8 mouse cellular contexts compared by ENCODE assay signal in genomic region chr4:32799966-32800576, GRCm38 (mm10). TPM values are rescaled to one million over a fixed set of nuclear protein-coding genes. Genes with fewer than 3 reads are reported as not detected.
DNase-seq lines count a peak whose midpoint lies in the region; ATAC-seq and TF ChIP-seq lines count a peak whose summit lies in the region.

Lyrm2 (plus strand) TSS chr4:32800253.

- H3K4me1 ChIP-seq in hindbrain, postnatal 0 days (ENCODE audit: insufficient read depth, low read length): peaks cover 7% of the 10 kb centered on the region; the same call in 1 of the 2 replicates
- peaks cover 18% of the 10 kb centered on the region for H3K4me1 ChIP-seq in megakaryocyte, embryonic 14.5 days

- peak within 1 kb of the TSS; percentile 75 for H3K4me2 ChIP-seq in hindbrain, postnatal 0 days (ENCODE audit: low read depth, low read length)

- peak; percentile 91 for DNase-seq in ZHBTc4 (ENCODE audit: low read depth, low spot score)
- DNase-seq in cerebellum, postnatal 4 days (ENCODE audit: low spot score in 2 of 2): peak; percentile 52 to 82
- DNase-seq in gastrocnemius, adult 2 months: peak; percentile 84
- peak; percentile 89 for DNase-seq in hindbrain, postnatal 0 days (ENCODE audit: low spot score)
- peak; percentile 66 to 67 for DNase-seq in left cerebral cortex, adult 8-10 months (ENCODE audit: low spot score in 2 of 2)
- peak; percentile 88 to 89 for DNase-seq in right cerebral cortex, postnatal 10 days (ENCODE audit: low spot score in 2 of 2)
- DNase-seq in urinary bladder, postnatal 4 days (ENCODE audit: low spot score in 2 of 2): peak; percentile 71 to 79

- TF ChIP-seq CTCF in gastrocnemius, adult 2 months (IDR thresholded peaks at IDR 0.05): no peak
- TF ChIP-seq CTCF in hindbrain, postnatal 0 days (IDR thresholded peaks at IDR 0.05; ENCODE audit: low read depth): no peak

- no peaks in the 10 kb centered on the region for H3K36me3 ChIP-seq in hindbrain, postnatal 0 days (ENCODE audit: insufficient read depth, low read length)
- peaks cover 2% of the 10 kb centered on the region for H3K36me3 ChIP-seq in megakaryocyte, embryonic 14.5 days (replicated peaks; ENCODE audit: low read length)

- no peaks in the 10 kb centered on the region for H3K9me3 ChIP-seq in hindbrain, postnatal 0 days (ENCODE audit: low read length)
- H3K9me3 ChIP-seq in megakaryocyte, embryonic 14.5 days: no peaks in the 10 kb centered on the region

- H3K27me3 ChIP-seq in hindbrain, postnatal 0 days (ENCODE audit: insufficient read depth, low read length): no peaks in the 10 kb centered on the region
- H3K27me3 ChIP-seq in megakaryocyte, embryonic 14.5 days (replicated peaks): no peaks in the 10 kb centered on the region

- intact Hi-C loops in gastrocnemius, adult 2 months (cut with DNase I): no loop called here

- ATAC-seq in hindbrain, postnatal 0 days: peak; percentile 95

- peak within 1 kb of the TSS; percentile 95 for H3K27ac ChIP-seq in gastrocnemius, adult 2 months
- peak within 1 kb of the TSS; percentile 98 for H3K27ac ChIP-seq in hindbrain, postnatal 0 days

- H3K9ac ChIP-seq in hindbrain, postnatal 0 days (replicated peaks; ENCODE audit: low read length): peak within 1 kb of the TSS; percentile 88

- WGBS in hindbrain, postnatal 0 days: 2% methylated on average over 53 of the region's 53 CpGs

- H3K4me3 ChIP-seq in gastrocnemius, adult 2 months: peak within 1 kb of the TSS; percentile 96
- peak within 1 kb of the TSS; percentile 82 for H3K4me3 ChIP-seq in hindbrain, postnatal 0 days (ENCODE audit: low read length)
- peak within 1 kb of the TSS; percentile 100 for H3K4me3 ChIP-seq in megakaryocyte, embryonic 14.5 days (replicated peaks)

RNA-seq across cellular contexts. Expression of gene Lyrm2, which starts in this region (rescaled TPM):
- 10 to 100 TPM; 15.7 to 26.1 TPM for total RNA-seq in gastrocnemius, adult 2 months (2021)
- 31.9 and 33.1 TPM in 2 replicates for total RNA-seq in hindbrain, postnatal 0 days (2014; rRNA removed)
- 114 and 118 TPM in 2 replicates for polyA plus RNA-seq in hindbrain, postnatal 0 days (2015; fragmentation: Nextera tagmentation; extraction: Ambion mirVana)
- total RNA-seq in left cerebral cortex, adult 8-10 months (2022): 10 to 100 TPM; 31.0 to 42.0 (median 40.2) TPM
- polyA plus RNA-seq in megakaryocyte, embryonic 14.5 days (2012; ENCODE audit: insufficient read depth, low replicate concordance): not detected in 2 replicates

Comparison
In these comparisons a context has a peak if more than half of its experiments do, and no peak if none do; other contexts are left out.
1. Peak in every context shown above with its lines: DNase-seq, ATAC-seq, H3K4me3 ChIP-seq and H3K27ac ChIP-seq.
2. RNA of gene Lyrm2 (polyA plus RNA-seq): 114 to 118 TPM in hindbrain, postnatal 0 days; not detected in megakaryocyte, embryonic 14.5 days; every median in the first group is over 100 times any median in the second.